Mouse (Mus musculus) MEL (cell line): ENCODE measurements at regions not wholly inside any gene's neighbourhood (a gene's known extent, or its start where the extent isn't known, plus 50 kb on each side); places are given as distances from the start of the nearest gene placed in this dataset.

ENCODE experiments used
- CHD1 ChIP-seq: IDR thresholded peaks from 2 replicates; pipeline ENCODE4 v1.6.1; 2012; ENCODE audit warnings: low read depth, mild to moderate bottlenecking, inconsistent platforms, low read length, improper control_type of control experiment
- CTCF ChIP-seq, 3 experiments: IDR thresholded peaks in 2 of 3; conservative IDR thresholded peaks in 1 of 3; 2 replicates each; pipeline ENCODE4 v1.5.1; 2011 to 2012; ENCODE audit warnings: low read length in 3 of 3, low read depth in 2 of 3, mild to moderate bottlenecking in 2 of 3, improper control_type of control experiment in 1 of 3, inconsistent platforms in 1 of 3, mixed read lengths in 1 of 3, moderate library complexity in 1 of 3; ENCODE audit not compliant: control insufficient read depth in 1 of 3, insufficient read depth in 1 of 3, poor library complexity in 1 of 3, severe bottlenecking in 1 of 3
- EP300 ChIP-seq, 2 experiments: IDR thresholded peaks; 2 replicates each; pipeline ENCODE4 v1.6.1; 2011; ENCODE audit warnings: improper control_type of control experiment in 2 of 2, low read length in 2 of 2, low read depth in 1 of 2, mild to moderate bottlenecking in 1 of 2
- HCFC1 ChIP-seq: IDR thresholded peaks from 2 replicates; pipeline ENCODE4 v1.6.1; 2012; ENCODE audit warnings: low read depth, mild to moderate bottlenecking, inconsistent platforms, low read length, improper control_type of control experiment, moderate library complexity
- JUND ChIP-seq: IDR thresholded peaks from 2 replicates; pipeline ENCODE4 v1.6.1; 2011; ENCODE audit warnings: low read depth, mild to moderate bottlenecking, improper control_type of control experiment, low read length
- MAFK ChIP-seq: IDR thresholded peaks from 2 replicates; pipeline ENCODE4 v1.6.1; 2011; ENCODE audit warnings: low read depth, mild to moderate bottlenecking, low read length, improper control_type of control experiment, borderline replicate concordance
- MAX ChIP-seq: IDR thresholded peaks from 2 replicates; pipeline ENCODE4 v1.6.1; 2011; ENCODE audit warnings: low read length, improper control_type of control experiment
- NELFE ChIP-seq: IDR thresholded peaks from 2 replicates; pipeline ENCODE4 v1.6.1; 2011; ENCODE audit warnings: low read depth, low read length, improper control_type of control experiment
- POLR2AphosphoS2 ChIP-seq: IDR thresholded peaks from 2 replicates; pipeline ENCODE4 v1.6.1; 2011; ENCODE audit warnings: low read length, improper control_type of control experiment
- TAL1 ChIP-seq: IDR thresholded peaks from 2 replicates; pipeline ENCODE4 v1.6.1; 2012; ENCODE audit warnings: mild to moderate bottlenecking, inconsistent platforms, low read length, moderate library complexity, mixed read lengths
- USF1 ChIP-seq: IDR thresholded peaks from 2 replicates; pipeline ENCODE4 v1.6.1; 2014; ENCODE audit warnings: low read depth, mild to moderate bottlenecking, inconsistent platforms, low read length, improper control_type of control experiment, moderate library complexity
- ZC3H11A ChIP-seq: IDR thresholded peaks from 2 replicates; pipeline ENCODE4 v1.6.1; 2012; ENCODE audit warnings: low read depth, mild to moderate bottlenecking, inconsistent platforms, low read length, improper control_type of control experiment

DNA sequence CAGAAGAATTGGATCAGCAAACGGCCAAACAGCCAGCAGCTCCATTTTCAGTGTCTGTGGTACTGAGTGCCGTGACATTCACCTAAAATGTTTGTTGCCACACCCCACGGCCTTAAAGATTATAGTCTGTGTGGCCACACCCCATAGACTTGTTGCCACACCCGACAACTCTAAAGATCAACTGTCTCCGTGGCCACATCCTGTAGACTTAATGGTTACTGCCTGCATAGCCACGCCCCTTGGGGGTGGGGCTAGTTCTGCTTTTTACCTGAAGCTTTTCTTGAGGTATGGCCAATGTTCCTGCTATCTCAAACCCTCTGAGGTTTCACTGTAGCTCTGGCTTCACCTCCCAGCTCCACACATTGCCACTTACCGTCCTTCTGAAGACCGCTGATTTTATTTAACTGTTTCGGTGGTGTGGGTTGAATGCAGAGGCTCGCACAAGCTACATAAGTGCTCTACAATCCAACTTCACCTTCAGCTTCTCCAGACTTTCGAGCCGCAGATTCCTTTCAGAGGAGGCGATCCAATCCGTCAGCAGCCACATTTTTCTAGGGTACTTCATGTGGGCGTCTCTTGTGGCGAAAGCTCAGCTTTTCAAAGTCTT is 56.5 kb upstream of the Arhgap24 start:
- TF ChIP-seq USF1 (no peak), CTCF (IDR thresholded peaks at IDR 0.05 in 2 of 3, conservative IDR thresholded peaks at IDR 0.05 in 1 of 3; ENCODE audit: control insufficient read depth in 1 of 3, insufficient read depth in 1 of 3, low read depth in 2 of 3, low read length in 3 of 3, poor library complexity in 1 of 3, severe bottlenecking in 1 of 3) (no peak), EP300 (IDR thresholded peaks at IDR 0.05; ENCODE audit: low read depth in 1 of 2, low read length in 2 of 2) (no peak), TAL1 (no peak), ZC3H11A (no peak), JUND (no peak), NELFE (no peak), MAFK (no peak), POLR2AphosphoS2 (no peak), CHD1 (no peak), MAX (no peak), HCFC1 (no peak)
